Mouse (Mus musculus): ENCODE measurements around the gene Rps10. TPM values are rescaled to one million over a fixed set of nuclear protein-coding genes. Genes with fewer than 3 reads are reported as not detected.

Gene Rps10
- polyA plus RNA-seq, 1 experiment from 2014 or later = 868 TPM

DNA sequence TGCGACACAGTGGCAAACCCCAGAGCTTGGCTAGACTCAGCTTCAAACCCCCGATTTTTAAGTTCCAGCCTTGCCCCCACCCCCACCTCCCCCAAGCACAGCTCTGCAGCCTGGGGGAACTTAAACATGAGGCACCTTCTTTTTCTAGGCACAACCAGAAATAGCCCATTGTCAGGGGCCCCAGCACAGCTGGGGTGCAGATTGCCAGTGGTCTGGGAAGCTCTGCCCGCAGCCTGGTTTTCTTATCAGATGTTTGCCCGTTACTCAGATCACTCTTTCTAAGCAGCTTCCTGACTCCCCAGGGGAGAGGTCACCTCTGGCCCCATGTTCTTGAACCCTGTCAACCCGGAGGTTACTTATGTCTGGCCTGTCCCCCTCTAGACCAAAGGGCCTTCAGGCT is 19.9 kb upstream of the Rps10 start:
- Histone ChIP-seq H3K27me3 (peaks cover 44% of the 10 kb centered on the region), H3K9ac (no peak overlapping the region), H3K4me2 (no peak overlapping the region), H3K36me3 (no peaks in the 10 kb centered on the region), H3K9me3 (no peaks in the 10 kb centered on the region), H3K27ac (no peak overlapping the region), H3K4me1 (peaks cover 12% of the 10 kb centered on the region), H3K4me3 (no peak overlapping the region)
- no peak for ATAC-seq (ENCODE audit: borderline replicate concordance, extremely low read depth, low FRiP score, low TSS enrichment)
- 6% methylated on average over 5 of the region's 5 CpGs for WGBS

DNA sequence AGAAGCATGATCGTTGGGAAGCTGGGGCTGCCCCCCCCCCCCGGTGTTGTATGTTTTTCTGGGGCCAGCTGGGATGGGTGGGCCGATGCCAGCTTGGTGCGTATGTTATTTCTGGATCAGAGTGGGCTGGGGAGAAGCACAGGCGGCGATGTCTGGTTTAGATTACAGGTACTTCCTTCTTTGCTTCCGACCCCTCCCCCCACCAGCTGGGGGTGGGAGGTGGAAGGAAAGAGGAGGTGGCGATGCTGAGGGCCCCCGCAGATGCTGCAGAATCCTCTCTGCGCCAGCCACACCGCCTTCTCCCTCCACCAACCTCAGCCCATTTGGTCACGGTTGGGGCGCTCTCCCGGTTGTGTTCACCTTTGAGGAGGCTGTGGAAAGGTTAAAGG is 19.5 kb upstream of the Rps10 start:
- H3K9ac ChIP-seq = no peak overlapping the region
- H3K4me1 ChIP-seq = peaks cover 12% of the 10 kb centered on the region
- H3K27me3 ChIP-seq = peaks cover 44% of the 10 kb centered on the region
- peak overlapping the region; percentile 76 for H3K4me2 ChIP-seq
- H3K9me3 ChIP-seq = no peaks in the 10 kb centered on the region
- no peak for ATAC-seq (ENCODE audit: borderline replicate concordance, extremely low read depth, low FRiP score, low TSS enrichment)
- peak overlapping the region; percentile 44 for H3K4me3 ChIP-seq
- no peak overlapping the region for H3K27ac ChIP-seq
- 4% methylated on average over 14 of the region's 14 CpGs for WGBS
- H3K36me3 ChIP-seq = no peaks in the 10 kb centered on the region

DNA sequence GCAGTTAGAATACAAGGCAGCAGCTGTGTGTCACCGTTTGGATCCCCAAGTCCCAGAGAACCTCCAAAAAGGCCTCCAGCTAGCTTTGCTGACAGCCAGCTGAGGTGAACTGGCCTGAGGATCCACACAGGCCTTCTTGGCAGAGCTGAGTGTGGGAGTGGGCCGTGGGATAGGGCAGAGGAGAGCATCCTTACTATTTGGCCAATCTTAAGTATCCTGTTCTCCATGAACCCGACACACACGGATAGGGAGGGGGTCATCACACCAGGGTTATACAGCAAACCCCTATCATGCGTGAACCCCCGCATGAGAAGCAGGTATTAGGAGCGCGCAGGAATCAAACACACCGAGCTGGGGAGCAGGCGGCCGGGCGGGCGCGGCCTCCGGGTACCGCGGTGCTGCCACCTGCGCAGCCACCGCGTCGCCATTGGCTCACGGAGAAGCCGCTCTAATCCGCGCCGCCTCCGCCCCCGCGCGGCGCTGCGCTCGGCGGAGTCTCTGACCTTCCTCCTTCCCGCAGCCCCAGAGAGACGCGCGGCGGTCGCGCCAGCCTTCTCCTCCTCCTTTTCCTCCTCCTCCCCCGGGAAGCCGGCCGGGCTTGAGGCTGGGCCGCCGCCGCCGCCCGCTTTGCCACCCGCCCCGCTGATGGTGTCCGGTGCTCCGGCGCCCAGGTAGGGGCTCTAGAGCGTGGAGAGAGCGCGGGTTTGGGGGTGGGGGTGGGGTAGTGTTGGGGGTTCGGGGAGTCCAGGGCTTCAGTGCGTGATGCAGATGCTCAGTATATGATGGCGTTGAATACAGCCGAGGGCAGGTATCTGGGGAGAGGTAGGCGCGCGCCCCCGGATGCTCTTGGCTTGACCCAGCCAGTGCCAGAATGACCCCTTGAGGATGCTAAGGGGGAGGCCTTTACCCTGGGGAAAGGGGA is 18.9 kb upstream of the Rps10 start, which contains the start of gene Pacsin1:
Pacsin1 (plus strand) TSS at position 421 of the 922 bp plus-strand sequence.
- peaks cover 12% of the 10 kb centered on the region for H3K4me1 ChIP-seq
- no peak for ATAC-seq (ENCODE audit: borderline replicate concordance, extremely low read depth, low FRiP score, low TSS enrichment)
- 2% methylated on average over 63 of the region's 65 CpGs for WGBS
- no peaks in the 10 kb centered on the region for H3K9me3 ChIP-seq
- peaks cover 44% of the 10 kb centered on the region for H3K27me3 ChIP-seq
- H3K9ac ChIP-seq = no peak within 1 kb of the TSS
- H3K4me2 ChIP-seq = peak within 1 kb of the TSS; percentile 76
- peak within 1 kb of the TSS; percentile 44 for H3K4me3 ChIP-seq
- no peak within 1 kb of the TSS for H3K27ac ChIP-seq
- H3K36me3 ChIP-seq = no peaks in the 10 kb centered on the region

DNA sequence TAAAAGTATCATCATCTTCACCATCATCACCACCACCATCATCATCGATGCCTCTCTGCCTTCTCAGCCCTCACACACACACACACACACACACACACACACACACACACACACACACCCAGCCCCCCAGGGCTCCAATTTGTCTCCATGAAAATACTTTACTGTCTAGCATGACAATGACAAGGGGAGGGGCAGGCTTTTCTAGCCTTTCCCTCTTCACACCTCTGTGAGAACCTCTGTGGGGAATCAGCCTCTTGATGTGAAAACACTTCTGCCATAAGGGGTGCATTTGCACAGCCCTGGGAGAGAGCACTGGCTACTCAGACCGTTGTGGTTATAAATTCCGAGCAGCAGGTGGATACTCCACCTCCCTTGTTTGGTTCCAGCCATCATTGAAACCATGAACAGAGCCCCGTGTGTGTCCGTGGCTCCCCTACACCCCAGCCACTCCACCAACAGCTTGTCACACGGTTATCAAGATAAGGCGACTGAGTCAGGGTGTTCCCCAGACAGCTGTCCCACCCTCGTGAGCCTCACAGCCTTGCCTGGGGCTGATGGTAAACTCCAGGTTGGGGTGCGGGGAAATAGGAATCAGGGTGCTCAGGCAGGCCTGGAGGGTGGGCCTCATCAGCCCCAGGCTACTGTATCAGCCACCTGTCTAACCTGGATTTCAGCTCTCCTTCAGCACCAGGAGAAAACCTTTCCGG is 16.9 kb upstream of the Rps10 start:
- Histone ChIP-seq H3K36me3 (no peaks in the 10 kb centered on the region), H3K27ac (no peak overlapping the region), H3K27me3 (peaks cover 44% of the 10 kb centered on the region), H3K9ac (no peak overlapping the region), H3K9me3 (no peaks in the 10 kb centered on the region), H3K4me2 (no peak overlapping the region), H3K4me3 (no peak overlapping the region), H3K4me1 (peaks cover 12% of the 10 kb centered on the region)
- ATAC-seq (ENCODE audit: borderline replicate concordance, extremely low read depth, low FRiP score, low TSS enrichment) = no peak
- 45% methylated on average over 10 of the region's 10 CpGs for WGBS

DNA sequence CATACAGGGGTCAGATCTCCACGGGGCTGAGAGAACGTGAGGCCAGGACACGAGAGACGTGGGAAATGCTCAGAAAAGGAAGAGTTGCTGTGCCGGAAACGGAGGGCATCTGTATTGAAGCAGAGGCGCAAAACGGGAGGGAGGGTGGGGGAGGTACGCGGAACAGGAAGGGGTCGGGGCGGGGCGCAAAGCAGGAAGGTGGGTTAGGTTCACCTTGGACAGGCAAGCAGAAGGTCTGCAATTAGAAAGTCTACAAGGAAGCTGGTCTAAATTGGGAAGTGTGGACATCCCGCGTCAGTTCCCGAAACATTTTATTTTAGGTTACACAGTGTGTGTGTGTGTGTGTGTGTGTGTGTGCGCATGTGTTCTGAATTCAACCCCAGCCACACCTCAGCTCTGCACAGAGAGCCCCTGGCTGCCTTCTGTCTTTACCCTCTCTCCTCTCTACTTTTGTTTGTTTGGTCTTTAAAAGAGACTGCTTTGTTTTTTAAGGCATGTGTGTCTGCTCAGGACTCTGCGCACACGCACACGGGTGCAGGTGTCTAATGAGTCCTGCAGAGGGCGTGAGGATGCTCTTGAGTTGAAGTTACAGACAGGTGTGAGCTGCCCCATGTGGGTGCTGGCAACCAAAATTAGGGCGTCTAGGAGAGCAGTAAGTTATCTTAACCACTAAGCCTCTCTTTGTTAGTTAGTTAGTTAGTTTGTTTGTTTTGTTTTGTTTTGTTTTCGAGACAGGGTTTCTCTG is 15.7 kb upstream of the Rps10 start:
- H3K4me2 ChIP-seq = no peak overlapping the region
- H3K36me3 ChIP-seq = no peaks in the 10 kb centered on the region
- H3K4me1 ChIP-seq = peaks cover 12% of the 10 kb centered on the region
- WGBS = 77% methylated on average over 23 of the region's 23 CpGs
- no peak for ATAC-seq (ENCODE audit: borderline replicate concordance, extremely low read depth, low FRiP score, low TSS enrichment)
- H3K27ac ChIP-seq = no peak overlapping the region
- H3K9ac ChIP-seq = no peak overlapping the region
- peaks cover 42% of the 10 kb centered on the region for H3K27me3 ChIP-seq
- no peak overlapping the region for H3K4me3 ChIP-seq
- H3K9me3 ChIP-seq = no peaks in the 10 kb centered on the region

DNA sequence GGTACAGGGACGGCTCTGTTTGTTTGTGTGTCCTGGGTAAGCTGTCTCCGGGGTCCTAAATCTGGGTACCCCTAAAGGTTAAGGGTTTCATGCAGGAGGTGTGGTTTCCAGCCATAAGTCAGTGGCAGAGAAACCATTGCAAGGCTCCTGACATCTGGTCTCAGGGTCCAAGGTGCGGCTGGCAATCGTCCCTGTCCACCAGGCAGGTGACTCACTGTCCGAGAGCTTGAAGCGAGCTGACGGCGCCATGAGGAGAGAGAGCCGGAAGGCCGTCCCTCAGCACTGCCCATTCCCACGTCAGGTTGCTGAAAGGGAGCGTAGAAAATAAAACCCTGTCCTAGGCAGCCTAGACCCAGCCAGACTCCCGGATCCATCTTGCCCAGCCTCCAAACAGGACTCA is 14.1 kb upstream of the Rps10 start:
- Histone ChIP-seq H3K4me3 (no peak overlapping the region), H3K4me2 (no peak overlapping the region), H3K27ac (no peak overlapping the region), H3K9ac (no peak overlapping the region), H3K36me3 (no peaks in the 10 kb centered on the region), H3K4me1 (peaks cover 6% of the 10 kb centered on the region; the same call in 1 of the 2 replicates), H3K9me3 (no peaks in the 10 kb centered on the region), H3K27me3 (peaks cover 25% of the 10 kb centered on the region)
- ATAC-seq (ENCODE audit: borderline replicate concordance, extremely low read depth, low FRiP score, low TSS enrichment) = no peak
- 74% methylated on average over 13 of the region's 13 CpGs for WGBS

DNA sequence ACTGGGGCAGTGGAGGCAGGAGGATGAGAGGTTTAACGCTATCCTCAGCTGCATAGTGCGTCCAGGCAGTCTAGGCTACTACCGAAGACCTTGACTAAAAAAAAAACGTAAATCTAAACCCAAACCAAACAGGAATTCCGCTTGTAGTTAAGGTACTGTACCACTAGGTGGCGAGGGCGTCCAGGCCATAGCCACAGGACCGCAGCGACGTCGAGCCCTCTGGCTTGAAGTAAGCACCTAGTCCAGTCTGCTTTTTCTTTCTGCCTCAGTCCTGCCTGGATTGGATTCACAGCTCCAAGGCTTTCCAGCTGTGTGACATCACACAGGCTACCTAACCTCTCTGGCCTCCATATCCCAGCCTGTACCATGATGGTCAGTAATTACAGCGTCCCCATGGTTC is 13.7 kb upstream of the Rps10 start:
- ATAC-seq (ENCODE audit: borderline replicate concordance, extremely low read depth, low FRiP score, low TSS enrichment) = no peak
- Histone ChIP-seq H3K27ac (no peak overlapping the region), H3K4me3 (no peak overlapping the region), H3K4me2 (no peak overlapping the region), H3K27me3 (peaks cover 21% of the 10 kb centered on the region), H3K9me3 (no peaks in the 10 kb centered on the region), H3K9ac (no peak overlapping the region), H3K4me1 (0 out of 2 replicates have a peak, but pooled peaks cover 2% of the 10 kb centered on the region), H3K36me3 (no peaks in the 10 kb centered on the region)
- 8% methylated on average over 12 of the region's 12 CpGs for WGBS

DNA sequence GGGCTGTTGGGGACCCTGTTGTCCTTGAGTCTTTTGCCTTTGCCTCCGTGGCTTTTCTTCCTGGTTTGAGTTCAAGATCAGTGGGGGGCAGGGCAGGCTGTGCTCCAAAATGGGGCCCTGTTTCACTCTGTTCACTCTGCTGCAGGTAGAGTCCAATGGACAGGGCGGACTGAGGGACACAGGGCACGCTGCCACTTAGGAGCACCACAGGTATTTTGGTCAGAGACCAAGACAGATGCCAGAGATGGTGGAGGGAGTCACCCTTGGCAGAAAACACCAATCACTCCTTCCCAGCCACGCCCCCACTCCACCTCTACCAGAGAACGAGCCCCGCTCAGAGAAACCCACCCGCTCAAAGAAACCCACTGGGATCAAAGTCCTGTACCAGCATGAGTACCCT is 9.3 kb upstream of the Rps10 start:
- ATAC-seq (ENCODE audit: borderline replicate concordance, extremely low read depth, low FRiP score, low TSS enrichment) = no peak
- Histone ChIP-seq H3K27ac (no peak overlapping the region), H3K9ac (no peak overlapping the region), H3K9me3 (no peaks in the 10 kb centered on the region), H3K36me3 (no peaks in the 10 kb centered on the region), H3K4me3 (no peak overlapping the region), H3K27me3 (peaks cover 4% of the 10 kb centered on the region; the same call in 1 of the 2 replicates), H3K4me1 (peaks cover 17% of the 10 kb centered on the region), H3K4me2 (no peak overlapping the region)
- 28% methylated on average over 7 of the region's 7 CpGs for WGBS

DNA sequence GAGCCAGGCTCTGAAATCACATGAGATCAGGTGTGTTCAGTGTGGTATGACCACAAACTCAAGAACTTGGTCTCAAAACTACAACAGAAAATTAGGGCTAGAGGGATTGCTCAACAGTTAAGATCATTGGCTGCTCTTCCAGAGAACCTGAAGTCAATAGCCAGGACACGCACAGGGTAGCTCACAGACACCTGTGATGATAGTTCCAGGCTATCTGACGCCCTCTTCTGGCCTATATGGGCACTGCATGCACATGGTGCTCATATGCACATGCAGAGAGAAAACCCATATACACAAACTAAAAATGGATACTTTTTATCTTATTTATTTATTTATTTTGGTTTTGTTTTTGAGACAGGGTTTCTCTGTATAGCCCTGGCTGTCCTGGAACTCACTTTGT is 8.1 kb upstream of the Rps10 start:
- Histone ChIP-seq H3K27ac (no peak overlapping the region), H3K36me3 (no peaks in the 10 kb centered on the region), H3K27me3 (peaks cover 4% of the 10 kb centered on the region; the same call in 1 of the 2 replicates), H3K9ac (no peak overlapping the region), H3K4me1 (peaks cover 17% of the 10 kb centered on the region), H3K4me2 (no peak overlapping the region), H3K9me3 (no peaks in the 10 kb centered on the region), H3K4me3 (no peak overlapping the region)
- WGBS = 40% methylated on average over 2 of the region's 2 CpGs
- no peak for ATAC-seq (ENCODE audit: borderline replicate concordance, extremely low read depth, low FRiP score, low TSS enrichment)

DNA sequence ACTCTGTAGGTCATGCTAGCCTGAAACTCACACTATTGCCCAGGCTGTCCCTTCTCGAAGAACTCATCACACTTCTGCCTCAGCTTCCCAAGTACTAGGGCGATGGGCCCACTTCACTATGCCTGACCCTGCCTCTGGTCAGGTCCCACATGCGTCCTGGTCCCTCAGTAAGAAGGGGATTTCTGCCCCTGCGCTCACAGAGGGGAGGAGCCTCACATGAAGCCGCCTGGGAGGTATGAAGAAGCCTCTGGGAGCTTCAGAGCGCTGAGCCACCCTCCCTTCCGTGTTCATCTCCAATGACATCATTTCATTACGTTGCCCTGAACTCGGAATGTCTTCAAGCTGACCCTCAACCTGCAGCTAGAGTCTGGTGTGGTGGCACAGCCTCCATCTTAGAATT is 7.3 kb upstream of the Rps10 start:
- H3K9me3 ChIP-seq = no peaks in the 10 kb centered on the region
- H3K4me3 ChIP-seq = no peak overlapping the region
- 74% methylated on average over 9 of the region's 9 CpGs for WGBS
- H3K27me3 ChIP-seq = peaks cover 4% of the 10 kb centered on the region; the same call in 1 of the 2 replicates
- no peak overlapping the region for H3K4me2 ChIP-seq
- H3K36me3 ChIP-seq = no peaks in the 10 kb centered on the region
- no peak for ATAC-seq (ENCODE audit: borderline replicate concordance, extremely low read depth, low FRiP score, low TSS enrichment)
- H3K4me1 ChIP-seq = peaks cover 17% of the 10 kb centered on the region
- no peak overlapping the region for H3K27ac ChIP-seq
- no peak overlapping the region for H3K9ac ChIP-seq

DNA sequence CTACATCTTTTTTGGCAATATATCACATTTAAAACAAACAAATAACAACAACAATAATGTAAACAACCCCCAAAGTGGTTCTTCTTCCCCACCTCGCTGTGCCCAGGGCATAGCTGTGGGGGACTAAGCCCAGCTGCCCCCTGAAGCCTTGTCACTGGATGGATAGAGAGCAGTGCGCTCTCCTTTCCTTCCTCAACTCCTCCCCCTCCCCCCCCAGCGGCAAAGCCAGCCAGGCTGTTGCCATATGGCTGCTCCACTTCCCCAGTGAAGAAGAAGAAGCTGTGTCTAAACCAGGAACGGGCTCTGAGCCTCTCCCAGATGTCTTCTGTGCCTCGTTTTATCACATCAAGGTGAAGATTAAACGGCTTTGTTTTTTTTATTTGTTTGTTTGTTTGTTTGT is 6.6 kb upstream of the Rps10 start:
- ATAC-seq (ENCODE audit: borderline replicate concordance, extremely low read depth, low FRiP score, low TSS enrichment) = peak; percentile 74; the same call in 1 of the 2 replicates
- 22% methylated on average over 6 of the region's 6 CpGs for WGBS
- no peak overlapping the region; the same call in 1 of the 2 replicates for H3K9ac ChIP-seq
- H3K36me3 ChIP-seq = no peaks in the 10 kb centered on the region
- H3K4me1 ChIP-seq = peaks cover 17% of the 10 kb centered on the region
- H3K4me3 ChIP-seq = no peak overlapping the region
- peak overlapping the region; percentile 23; the same call in 1 of the 2 replicates for H3K4me2 ChIP-seq
- H3K27me3 ChIP-seq = peaks cover under 1% of the 10 kb centered on the region; the same call in 1 of the 2 replicates
- H3K9me3 ChIP-seq = no peaks in the 10 kb centered on the region
- H3K27ac ChIP-seq = peak overlapping the region; percentile 61
